12 mouse cellular contexts compared by ENCODE assay signal in the genomic region with DNA sequence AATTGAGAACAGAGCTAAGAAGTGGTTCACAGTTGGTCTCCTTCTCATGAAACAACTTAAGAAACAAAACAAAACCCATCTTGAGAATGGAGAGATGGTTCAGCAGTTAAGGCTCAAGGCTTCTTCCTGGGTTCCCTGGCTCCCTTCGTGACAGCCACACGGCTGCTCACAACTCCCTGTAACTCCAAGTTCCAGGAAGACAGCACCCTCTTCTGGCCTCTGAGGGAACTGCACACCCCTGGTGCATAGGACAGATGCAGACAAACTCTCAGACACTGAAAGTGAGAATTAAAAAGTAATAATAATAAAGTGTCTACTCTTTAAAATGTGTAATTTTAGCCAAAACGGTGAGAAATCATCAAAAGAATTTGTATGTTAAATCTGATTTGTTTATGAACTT. TPM values are rescaled to one million over a fixed set of nuclear protein-coding genes. Genes with fewer than 3 reads are reported as not detected.
DNase-seq lines count a peak whose midpoint lies in the region; ATAC-seq and TF ChIP-seq lines count a peak whose summit lies in the region.
"Had no signal": no experiment of that assay in that cellular context is flagged by ENCODE, and none has a peak within 500 bp of the region (broad histone marks: within the 10 kb centered on the region; RNA-seq: fewer than 3 reads in every experiment).

No protein-coding gene starts in this region.

- H3K9me3 ChIP-seq in heart, postnatal 0 days (replicated peaks; ENCODE audit: control insufficient read depth, low read length), result peaks cover 4% of the 10 kb centered on the region; the same call in 1 of the 2 replicates
- no peaks in the 10 kb centered on the region for H3K9me3 ChIP-seq in neural tube, embryonic 15.5 days (replicated peaks)
- 0 out of 2 replicates have a peak, but pooled peaks cover 2% of the 10 kb centered on the region for H3K9me3 ChIP-seq in kidney, embryonic 15.5 days (replicated peaks)
- H3K9me3 ChIP-seq: embryonic facial prominence, embryonic 12.5 days; limb, embryonic 15.5 days had no signal

- 69% methylated on average over 3 of the region's 3 CpGs for WGBS in heart, postnatal 0 days
- 83% methylated on average over 3 of the region's 3 CpGs for whole genome bisulfite sequencing in spleen, adult 2 months
- 69% methylated on average over 3 of the region's 3 CpGs for WGBS in neural tube, embryonic 15.5 days
- WGBS in kidney, embryonic 15.5 days, result 76% methylated on average over 3 of the region's 3 CpGs

- H3K4me2 ChIP-seq in heart, postnatal 0 days (ENCODE audit: low read depth, low read length), result no peak overlapping the region
- H3K4me2 ChIP-seq in neural tube, embryonic 15.5 days, result no peak overlapping the region
- H3K4me2 ChIP-seq in kidney, embryonic 15.5 days, result no peak overlapping the region
- H3K4me2 ChIP-seq: embryonic facial prominence, embryonic 12.5 days; limb, embryonic 15.5 days; midbrain, embryonic 11.5 days had no signal

- intact Hi-C loops in heart, postnatal 36 days (cut with DNase I), result no loop called here

- H3K36me3 ChIP-seq in heart, postnatal 0 days (replicated peaks; ENCODE audit: control insufficient read depth, insufficient read depth, low read length), result no peaks in the 10 kb centered on the region
- no peaks in the 10 kb centered on the region for H3K36me3 ChIP-seq in spleen, adult 2 months (ENCODE audit: control insufficient read depth, insufficient read depth, low read length)
- H3K36me3 ChIP-seq in neural tube, embryonic 15.5 days, result no peaks in the 10 kb centered on the region
- no peaks in the 10 kb centered on the region for H3K36me3 ChIP-seq in kidney, embryonic 15.5 days
- H3K36me3 ChIP-seq: embryonic facial prominence, embryonic 12.5 days; limb, embryonic 15.5 days had no signal

- H3K27ac ChIP-seq in heart, postnatal 0 days (ENCODE audit: low read depth), result no peak overlapping the region
- H3K27ac ChIP-seq in spleen, adult 2 months (ENCODE audit: insufficient read depth, low read length), result no peak overlapping the region
- H3K27ac ChIP-seq in embryonic fibroblast, embryonic 13.5 days (ENCODE audit: insufficient read depth, low read length), result no peak overlapping the region
- H3K27ac ChIP-seq in neural tube, embryonic 15.5 days (replicated peaks), result no peak overlapping the region
- H3K27ac ChIP-seq in kidney, embryonic 15.5 days, result no peak overlapping the region
- H3K27ac ChIP-seq: embryonic facial prominence, embryonic 12.5 days; limb, embryonic 15.5 days had no signal

- H3K27me3 ChIP-seq in heart, postnatal 0 days (ENCODE audit: control insufficient read depth, insufficient read depth, low read length), result no peaks in the 10 kb centered on the region
- no peaks in the 10 kb centered on the region for H3K27me3 ChIP-seq in spleen, adult 2 months (ENCODE audit: control insufficient read depth, insufficient read depth, low read length)
- no peaks in the 10 kb centered on the region for H3K27me3 ChIP-seq in neural tube, embryonic 15.5 days (replicated peaks)
- H3K27me3 ChIP-seq in kidney, embryonic 15.5 days, result no peaks in the 10 kb centered on the region
- H3K27me3 ChIP-seq: embryonic facial prominence, embryonic 12.5 days; limb, embryonic 15.5 days had no signal

- no peak for ATAC-seq in heart, postnatal 0 days (ENCODE audit: insufficient read depth, low read depth)
- ATAC-seq in neural tube, embryonic 15.5 days (ENCODE audit: low FRiP score), result no peak
- ATAC-seq in kidney, embryonic 15.5 days (replicated peaks; ENCODE audit: low FRiP score), result no peak

- H3K4me1 ChIP-seq in heart, postnatal 0 days (ENCODE audit: control insufficient read depth, insufficient read depth), result no peaks in the 10 kb centered on the region
- no peaks in the 10 kb centered on the region for H3K4me1 ChIP-seq in spleen, adult 2 months (ENCODE audit: control insufficient read depth, insufficient read depth, insufficient read length)
- no peaks in the 10 kb centered on the region for H3K4me1 ChIP-seq in embryonic fibroblast, embryonic 13.5 days (ENCODE audit: control insufficient read depth, insufficient read depth, low read length)
- no peaks in the 10 kb centered on the region for H3K4me1 ChIP-seq in neural tube, embryonic 15.5 days
- no peaks in the 10 kb centered on the region for H3K4me1 ChIP-seq in kidney, embryonic 15.5 days
- H3K4me1 ChIP-seq: embryonic facial prominence, embryonic 12.5 days; limb, embryonic 15.5 days had no signal

- no peak overlapping the region for H3K4me3 ChIP-seq in heart, postnatal 0 days (ENCODE audit: low read depth, low read length)
- no peak overlapping the region for H3K4me3 ChIP-seq in spleen, adult 2 months (ENCODE audit: extremely low read depth, insufficient read depth, insufficient read length)
- H3K4me3 ChIP-seq in embryonic fibroblast, embryonic 13.5 days (ENCODE audit: insufficient read depth, low read length), result no peak overlapping the region
- H3K4me3 ChIP-seq in neural tube, embryonic 15.5 days (replicated peaks), result no peak overlapping the region
- no peak overlapping the region for H3K4me3 ChIP-seq in kidney, embryonic 15.5 days (replicated peaks)
- H3K4me3 ChIP-seq: embryonic facial prominence, embryonic 12.5 days; limb, embryonic 15.5 days had no signal

- TF ChIP-seq EP300 in heart, postnatal 0 days (IDR thresholded peaks at IDR 0.05; ENCODE audit: low read depth), result no peak

- TF ChIP-seq POLR2A in spleen, adult 2 months (IDR thresholded peaks at IDR 0.05; ENCODE audit: low read depth, low read length), result no peak
- no peak for TF ChIP-seq POLR2A in embryonic fibroblast, embryonic 13.5 days (IDR thresholded peaks at IDR 0.05; ENCODE audit: low read depth, low read length)

- no peak for DNase-seq in heart, postnatal 0 days (ENCODE audit: low spot score)
- no peak for DNase-seq in heart, postnatal 36 days
- no peak for DNase-seq in spleen, adult 2 months (ENCODE audit: low read depth in 1 of 2, low spot score in 2 of 2)
- no peak for DNase-seq in spleen, adult 12 weeks (ENCODE audit: low spot score)
- DNase-seq in adrenal gland, postnatal 14 days, result no peak
- DNase-seq: heart, postnatal 14 days had no signal

- TF ChIP-seq CTCF in heart, postnatal 0 days (IDR thresholded peaks at IDR 0.05; ENCODE audit: low read depth), result peak; percentile 24
- peak; percentile 30; the same call in 1 of the 2 replicates for TF ChIP-seq CTCF in spleen, adult 2 months (IDR thresholded peaks at IDR 0.05; ENCODE audit: extremely low read depth, insufficient read depth, insufficient read length, insufficient replicate concordance)
- TF ChIP-seq CTCF in embryonic fibroblast, embryonic 13.5 days (IDR thresholded peaks at IDR 0.05; ENCODE audit: borderline replicate concordance, insufficient read depth, low read length), result 0 out of 2 replicates have a peak, but pooled peaks have one; percentile 15

- H3K9ac ChIP-seq in heart, postnatal 0 days (replicated peaks; ENCODE audit: low read depth, low read length), result no peak overlapping the region
- H3K9ac ChIP-seq in neural tube, embryonic 15.5 days (replicated peaks), result no peak overlapping the region
- no peak overlapping the region for H3K9ac ChIP-seq in kidney, embryonic 15.5 days
- H3K9ac ChIP-seq: embryonic facial prominence, embryonic 12.5 days; limb, embryonic 15.5 days had no signal

RNA-seq across cellular contexts. Expression of a gene that starts 29.4 kb away (rescaled TPM):
- 0.46 TPM in 1 of 2 replicates, not detected in the other for total RNA-seq in heart, postnatal 0 days (2014; rRNA removed; ENCODE audit: low replicate concordance)
- not detected in 2 replicates for polyA plus RNA-seq in heart, postnatal 0 days (2015; fragmentation: Nextera tagmentation; extraction: Ambion mirVana)
- total RNA-seq in heart, postnatal 36 days (2021), result not detected
- polyA plus RNA-seq in spleen, adult 2 months (2012; rRNA removed), result not detected in 2 replicates
- not detected in 2 replicates for polyA plus RNA-seq in embryonic fibroblast, embryonic 13.5 days (2011; ENCODE audit: insufficient read length, low read depth, missing spikeins)
- polyA plus RNA-seq in neural tube, embryonic 15.5 days (2015; fragmentation: Nextera tagmentation; extraction: Ambion mirVana), result not detected in 2 replicates
- not detected in 2 replicates for polyA plus RNA-seq in kidney, embryonic 15.5 days (2015; fragmentation: Nextera tagmentation; extraction: Ambion mirVana)
- total RNA-seq in adrenal gland, postnatal 14 days (2021), result not detected in 2 replicates
- total RNA-seq: heart, postnatal 14 days had no signal
- polyA plus RNA-seq: embryonic facial prominence, embryonic 12.5 days; midbrain, embryonic 11.5 days had no signal
